Mouse (Mus musculus) megakaryocyte, embryonic 14.5 days (primary cell): ENCODE measurements around the gene Gm10190.

Experiments used
- FLI1 ChIP-seq: IDR thresholded peaks from 2 replicates; pipeline ENCODE4 v1.6.1; 2012; ENCODE audit warnings: low read length, inconsistent platforms, mixed read lengths
- GATA1 ChIP-seq: IDR thresholded peaks from 3 replicates; pipeline ENCODE4 v1.6.1; 2012; ENCODE audit warnings: mixed read lengths, low read length, inconsistent platforms, borderline replicate concordance

- TF ChIP-seq GATA1 (no peak), FLI1 (no peak)
Measured at GRCm38 (mm10) chr17:80368606-80369005, 4.7 kb downstream of the Gm10190 start.
